Mouse (Mus musculus): ENCODE data around the gene Rhog. TPM values are rescaled to one million over a fixed set of nuclear protein-coding genes. Genes with fewer than 3 reads are reported as not detected.

Gene Rhog
- polyA plus RNA-seq, 1 experiment: 95.2 TPM

- H3K4me1 ChIP-seq (ENCODE audit: control insufficient read depth, insufficient read depth, low read length): peaks cover 4% of the 10 kb centered on the region
- peak overlapping the region; percentile 98 for H3K4me3 ChIP-seq (replicated peaks; ENCODE audit: control insufficient read depth, low read depth, low read length)
- no peak for TF ChIP-seq CTCF (IDR thresholded peaks at IDR 0.05; ENCODE audit: control insufficient read depth, insufficient read depth, low read length)
- TF ChIP-seq POLR2A (IDR thresholded peaks at IDR 0.05; ENCODE audit: borderline replicate concordance, control insufficient read depth, low read depth, low read length): no peak
- H3K27ac ChIP-seq (ENCODE audit: control insufficient read depth, insufficient read depth, low read depth, low read length, poor library complexity): peak overlapping the region; percentile 97
- WGBS: under 1% methylated on average over 16 of the region's 16 CpGs
Observed at GRCm38 (mm10) chr7:102248691-102249404, 7.0 kb downstream of the Rhog start.

DNA sequence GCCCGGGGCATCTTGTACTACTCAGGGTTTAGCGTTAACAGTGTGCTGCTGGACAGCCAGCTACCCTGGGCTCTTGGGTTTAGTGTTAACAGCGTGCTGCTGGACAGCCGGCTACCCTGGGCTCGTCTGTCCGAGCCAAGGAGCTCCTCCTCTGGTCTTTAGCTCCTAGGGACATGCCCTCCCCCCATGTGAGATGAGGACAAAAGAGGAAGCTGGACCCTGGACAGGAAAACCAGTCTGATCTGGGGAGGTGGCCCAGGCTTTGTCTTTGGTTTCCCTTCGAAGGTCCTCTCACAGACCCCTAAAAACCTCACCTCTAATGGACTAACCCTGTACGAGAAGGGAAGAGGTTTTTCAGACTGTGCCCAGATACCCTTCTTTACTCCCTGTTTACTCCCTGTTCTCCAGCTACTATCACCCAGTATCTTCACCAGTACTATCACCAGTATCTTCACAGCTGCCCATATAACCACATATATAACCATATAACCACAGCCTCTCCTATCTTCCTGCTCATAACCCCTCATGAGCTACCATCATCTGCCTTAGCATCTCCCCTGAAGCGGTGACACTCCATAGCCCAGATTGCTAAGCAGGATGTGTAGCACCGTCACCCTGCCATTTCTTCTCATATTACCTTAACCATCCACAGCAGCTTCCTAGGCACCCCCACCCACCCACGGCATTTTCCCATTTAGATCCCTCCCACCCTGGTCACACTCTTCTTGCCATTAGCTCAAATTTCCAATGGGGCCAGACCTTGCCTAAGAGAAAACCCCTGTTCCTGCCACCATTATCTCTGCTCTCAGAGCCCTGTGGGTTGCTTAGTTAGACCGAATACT, 8.7 kb downstream of the Rhog start:
- WGBS: 11% methylated on average over 12 of the region's 12 CpGs
- peak overlapping the region; percentile 97 for H3K27ac ChIP-seq (ENCODE audit: control insufficient read depth, insufficient read depth, low read depth, low read length, poor library complexity)
- H3K4me3 ChIP-seq (replicated peaks; ENCODE audit: control insufficient read depth, low read depth, low read length): peak overlapping the region; percentile 98
- peaks cover 6% of the 10 kb centered on the region for H3K4me1 ChIP-seq (ENCODE audit: control insufficient read depth, insufficient read depth, low read length)
- TF ChIP-seq CTCF (IDR thresholded peaks at IDR 0.05; ENCODE audit: control insufficient read depth, insufficient read depth, low read length) (no peak), POLR2A (IDR thresholded peaks at IDR 0.05; ENCODE audit: borderline replicate concordance, control insufficient read depth, low read depth, low read length) (peak; percentile 34; the same call in 1 of the 2 replicates)

- peak overlapping the region; percentile 23 for H3K4me3 ChIP-seq (replicated peaks; ENCODE audit: control insufficient read depth, low read depth, low read length)
- WGBS: 35% methylated on average over 6 of the region's 6 CpGs
Observed at GRCm38 (mm10) chr7:102246265-102246664, 9.6 kb downstream of the Rhog start.

GRCm38 (mm10) chr7:102245775-102246174, 10.1 kb downstream of the Rhog start:
- Histone ChIP-seq H3K4me3 (replicated peaks; ENCODE audit: control insufficient read depth, low read depth, low read length) (peak overlapping the region; percentile 23), H3K4me1 (ENCODE audit: control insufficient read depth, insufficient read depth, low read length) (peaks cover 8% of the 10 kb centered on the region), H3K27ac (ENCODE audit: control insufficient read depth, insufficient read depth, low read depth, low read length, poor library complexity) (peak overlapping the region; percentile 72)
- no peak for TF ChIP-seq POLR2A (IDR thresholded peaks at IDR 0.05; ENCODE audit: borderline replicate concordance, control insufficient read depth, low read depth, low read length)
- TF ChIP-seq CTCF (IDR thresholded peaks at IDR 0.05; ENCODE audit: control insufficient read depth, insufficient read depth, low read length): no peak
- WGBS: 0% methylated on average over 1 of the region's 1 CpGs

More at GRCm38 (mm10) chr7:102246265-102246664, 9.6 kb downstream of the Rhog start:
- peaks cover 6% of the 10 kb centered on the region for H3K4me1 ChIP-seq (ENCODE audit: control insufficient read depth, insufficient read depth, low read length)
- TF ChIP-seq CTCF (IDR thresholded peaks at IDR 0.05; ENCODE audit: control insufficient read depth, insufficient read depth, low read length) (no peak), POLR2A (IDR thresholded peaks at IDR 0.05; ENCODE audit: borderline replicate concordance, control insufficient read depth, low read depth, low read length) (no peak)
- peak overlapping the region; percentile 72; the same call in 1 of the 2 replicates for H3K27ac ChIP-seq (ENCODE audit: control insufficient read depth, insufficient read depth, low read depth, low read length, poor library complexity)

DNA sequence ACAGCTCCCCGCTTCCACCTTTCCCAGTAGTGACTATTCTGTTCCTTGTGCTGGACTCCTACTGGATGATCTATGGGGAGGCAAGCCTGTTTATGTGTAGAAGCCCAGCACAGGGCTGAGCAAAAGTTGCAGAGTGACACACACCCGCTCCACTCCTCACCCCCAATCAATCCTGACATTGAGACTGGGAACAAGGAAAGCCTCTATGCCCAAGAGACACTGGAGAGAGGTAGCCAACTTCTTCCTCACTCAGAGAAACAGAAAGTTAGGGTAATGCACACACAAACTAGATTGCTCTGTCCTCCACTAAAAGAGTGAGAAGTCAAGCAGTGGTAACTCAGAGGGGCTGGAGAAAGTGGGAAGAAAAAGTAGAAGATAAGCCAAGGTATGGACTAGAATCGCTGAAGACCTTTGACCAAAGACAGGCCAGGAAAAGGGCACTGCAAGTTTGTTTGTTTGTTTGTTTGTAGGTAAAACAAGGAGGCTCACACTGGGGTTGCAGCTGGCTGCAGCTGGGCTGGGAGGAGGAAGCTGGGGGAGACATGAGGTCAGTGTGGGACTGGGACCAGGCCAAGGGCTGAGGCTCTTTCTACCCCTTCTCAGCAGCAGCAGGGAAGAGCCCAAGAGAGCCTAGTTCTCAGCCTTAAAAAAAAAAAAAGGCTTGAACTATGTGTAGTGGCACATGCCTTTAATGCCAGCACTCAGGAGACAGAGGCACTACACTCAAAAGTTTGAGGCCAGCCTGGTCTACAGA, 10.9 kb downstream of the Rhog start:
- H3K4me1 ChIP-seq (ENCODE audit: control insufficient read depth, insufficient read depth, low read length): peaks cover 8% of the 10 kb centered on the region
- peak overlapping the region; percentile 72 for H3K27ac ChIP-seq (ENCODE audit: control insufficient read depth, insufficient read depth, low read depth, low read length, poor library complexity)
- H3K4me3 ChIP-seq (replicated peaks; ENCODE audit: control insufficient read depth, low read depth, low read length): peak overlapping the region; percentile 18
- TF ChIP-seq POLR2A (IDR thresholded peaks at IDR 0.05; ENCODE audit: borderline replicate concordance, control insufficient read depth, low read depth, low read length): no peak
- no peak for TF ChIP-seq CTCF (IDR thresholded peaks at IDR 0.05; ENCODE audit: control insufficient read depth, insufficient read depth, low read length)
- 44% methylated on average over 3 of the region's 3 CpGs for WGBS

- peaks cover 8% of the 10 kb centered on the region for H3K4me1 ChIP-seq (ENCODE audit: control insufficient read depth, insufficient read depth, low read length)
- peak overlapping the region; percentile 34 for H3K4me3 ChIP-seq (replicated peaks; ENCODE audit: control insufficient read depth, low read depth, low read length)
- TF ChIP-seq CTCF (IDR thresholded peaks at IDR 0.05; ENCODE audit: control insufficient read depth, insufficient read depth, low read length) (no peak), POLR2A (IDR thresholded peaks at IDR 0.05; ENCODE audit: borderline replicate concordance, control insufficient read depth, low read depth, low read length) (no peak)
- 13% methylated on average over 2 of the region's 2 CpGs for WGBS
- H3K27ac ChIP-seq (ENCODE audit: control insufficient read depth, insufficient read depth, low read depth, low read length, poor library complexity): peak overlapping the region; percentile 57
Observed at GRCm38 (mm10) chr7:102243870-102244269, 12.0 kb downstream of the Rhog start.

- Histone ChIP-seq H3K27ac (ENCODE audit: control insufficient read depth, insufficient read depth, low read depth, low read length, poor library complexity) (peak overlapping the region; percentile 52; the same call in 1 of the 2 replicates), H3K4me1 (ENCODE audit: control insufficient read depth, insufficient read depth, low read length) (peaks cover 8% of the 10 kb centered on the region; the same call in 1 of the 2 replicates), H3K4me3 (replicated peaks; ENCODE audit: control insufficient read depth, low read depth, low read length) (no peak overlapping the region)
- TF ChIP-seq POLR2A (IDR thresholded peaks at IDR 0.05; ENCODE audit: borderline replicate concordance, control insufficient read depth, low read depth, low read length) (no peak), CTCF (IDR thresholded peaks at IDR 0.05; ENCODE audit: control insufficient read depth, insufficient read depth, low read length) (no peak)
- WGBS: 56% methylated on average over 3 of the region's 3 CpGs
Observed at GRCm38 (mm10) chr7:102242917-102243316, 12.9 kb downstream of the Rhog start.
